Mouse (Mus musculus) heart, postnatal 0 days (tissue): ENCODE measurements around the gene Tmem151a.

Source experiments
- CTCF ChIP-seq: IDR thresholded peaks from 2 replicates; pipeline ENCODE4 v1.5.1; 2016; ENCODE audit warnings: antibody characterized with exemption, control low read depth, low read depth
- EP300 ChIP-seq: IDR thresholded peaks from 2 replicates; pipeline ENCODE4 v1.6.1; 2016; ENCODE audit warnings: antibody characterized with exemption, low read depth

- TF ChIP-seq CTCF: no peak
- no peak for TF ChIP-seq EP300
These were observed 36.9 kb downstream of the Tmem151a start for GRCm38 (mm10) chr19:5048138-5049056.
